Mouse (Mus musculus) MEL (cell line): ENCODE data around the gene Phlda3. TPM values are rescaled to one million over a fixed set of nuclear protein-coding genes. Genes with fewer than 3 reads are reported as not detected.

Experiments used
- DNase-seq: peaks from one replicate; pipeline ENCODE4 v3.0.0; 2011; ENCODE audit warnings: low read depth, low spot score
- H3K27ac ChIP-seq: 2 replicates; pipeline ENCODE4 v1.5.1; 2012; ENCODE audit warnings: low read depth, mild to moderate bottlenecking, control low read depth, low read length, moderate library complexity; ENCODE audit not compliant: control insufficient read depth
- H3K27me3 ChIP-seq, 2 experiments: fragments of 150-350 bp in 1 of 2; sonication (generic) in 1 of 2; 2 replicates each; pipeline ENCODE4 v1.6.1; 2012; ENCODE audit warnings: low read length in 2 of 2, mild to moderate bottlenecking in 2 of 2, improper control_type of control experiment in 1 of 2, moderate library complexity in 1 of 2; ENCODE audit not compliant: insufficient read depth in 2 of 2, control insufficient read depth in 1 of 2
- H3K36me3 ChIP-seq, 2 experiments: 2 replicates each; pipeline ENCODE4 v1.6.1; 2012 to 2014; ENCODE audit warnings: low read length in 2 of 2, improper control_type of control experiment in 1 of 2, inconsistent platforms in 1 of 2, mild to moderate bottlenecking in 1 of 2; ENCODE audit not compliant: insufficient read depth in 2 of 2, control insufficient read depth in 1 of 2
- H3K4me1 ChIP-seq, 2 experiments: fragments of 150-350 bp in 1 of 2; sonication (generic) in 1 of 2; 2 replicates each; pipeline ENCODE4 v1.6.1; 2012; ENCODE audit warnings: low read length in 2 of 2, improper control_type of control experiment in 1 of 2, mild to moderate bottlenecking in 1 of 2; ENCODE audit not compliant: insufficient read depth in 2 of 2, control insufficient read depth in 1 of 2
- H3K4me3 ChIP-seq, 2 experiments: fragments of 150-350 bp in 1 of 2; sonication (generic) in 1 of 2; 2 replicates each; pipeline ENCODE4 v1.5.1; 2012; ENCODE audit warnings: low read depth in 2 of 2, low read length in 2 of 2, mild to moderate bottlenecking in 2 of 2, moderate library complexity in 2 of 2, control low read depth in 1 of 2, improper control_type of control experiment in 1 of 2; ENCODE audit not compliant: control insufficient read depth in 1 of 2, insufficient read depth in 1 of 2
- H3K79me2 ChIP-seq: 2 replicates; pipeline ENCODE4 v1.6.1; 2012; ENCODE audit warnings: mild to moderate bottlenecking, low read length, moderate library complexity; ENCODE audit not compliant: control insufficient read depth, poor library complexity, insufficient read depth
- H3K9ac ChIP-seq: 2 replicates; pipeline ENCODE4 v1.6.1; 2012; ENCODE audit warnings: low read depth, mild to moderate bottlenecking, control low read depth, low read length, moderate library complexity; ENCODE audit not compliant: control insufficient read depth, poor library complexity, severe bottlenecking
- H3K9me3 ChIP-seq: fragments of 150-350 bp; sonication (generic); replicated peaks from 2 replicates; pipeline ENCODE4 v1.6.1; 2012; ENCODE audit warnings: mild to moderate bottlenecking, low read length, improper control_type of control experiment, moderate library complexity; ENCODE audit not compliant: insufficient read depth
- CHD1 ChIP-seq: IDR thresholded peaks from 2 replicates; pipeline ENCODE4 v1.6.1; 2012; ENCODE audit warnings: low read depth, mild to moderate bottlenecking, inconsistent platforms, low read length, improper control_type of control experiment
- CTCF ChIP-seq, 3 experiments: IDR thresholded peaks in 2 of 3; conservative IDR thresholded peaks in 1 of 3; 2 replicates each; pipeline ENCODE4 v1.5.1; 2011 to 2012; ENCODE audit warnings: low read length in 3 of 3, low read depth in 2 of 3, mild to moderate bottlenecking in 2 of 3, improper control_type of control experiment in 1 of 3, inconsistent platforms in 1 of 3, mixed read lengths in 1 of 3, moderate library complexity in 1 of 3; ENCODE audit not compliant: control insufficient read depth in 1 of 3, insufficient read depth in 1 of 3, poor library complexity in 1 of 3, severe bottlenecking in 1 of 3
- E2F4 ChIP-seq: IDR thresholded peaks from 2 replicates; pipeline ENCODE4 v1.6.1; 2011; ENCODE audit warnings: low read depth, low read length, improper control_type of control experiment, borderline replicate concordance
- ELF1 ChIP-seq: IDR thresholded peaks from 2 replicates; pipeline ENCODE4 v1.6.1; 2014; ENCODE audit warnings: low read depth, mild to moderate bottlenecking, inconsistent platforms, low read length, improper control_type of control experiment, moderate library complexity
- EP300 ChIP-seq, 2 experiments: IDR thresholded peaks; 2 replicates each; pipeline ENCODE4 v1.6.1; 2011; ENCODE audit warnings: improper control_type of control experiment in 2 of 2, low read length in 2 of 2, low read depth in 1 of 2, mild to moderate bottlenecking in 1 of 2
- ETS1 ChIP-seq: IDR thresholded peaks from 2 replicates; pipeline ENCODE4 v1.6.1; 2012; ENCODE audit warnings: low read depth, mild to moderate bottlenecking, inconsistent platforms, low read length, improper control_type of control experiment, moderate library complexity
- GABPA ChIP-seq: IDR thresholded peaks from 2 replicates; pipeline ENCODE4 v1.6.1; 2012; ENCODE audit warnings: low read depth, mild to moderate bottlenecking, inconsistent platforms, low read length, improper control_type of control experiment, moderate library complexity
- GATA1 ChIP-seq: IDR thresholded peaks from 2 replicates; pipeline ENCODE4 v1.6.1; 2011; ENCODE audit warnings: low read depth, low read length, improper control_type of control experiment
- HCFC1 ChIP-seq: IDR thresholded peaks from 2 replicates; pipeline ENCODE4 v1.6.1; 2012; ENCODE audit warnings: low read depth, mild to moderate bottlenecking, inconsistent platforms, low read length, improper control_type of control experiment, moderate library complexity
- JUND ChIP-seq: IDR thresholded peaks from 2 replicates; pipeline ENCODE4 v1.6.1; 2011; ENCODE audit warnings: low read depth, mild to moderate bottlenecking, improper control_type of control experiment, low read length
- KAT2A ChIP-seq: conservative IDR thresholded peaks from 2 replicates; pipeline ENCODE4 v1.6.1; 2012; ENCODE audit warnings: low read depth, low read length, improper control_type of control experiment, inconsistent platforms
- MAFK ChIP-seq: IDR thresholded peaks from 2 replicates; pipeline ENCODE4 v1.6.1; 2011; ENCODE audit warnings: low read depth, mild to moderate bottlenecking, low read length, improper control_type of control experiment, borderline replicate concordance
- MAX ChIP-seq: IDR thresholded peaks from 2 replicates; pipeline ENCODE4 v1.6.1; 2011; ENCODE audit warnings: low read length, improper control_type of control experiment
- MAZ ChIP-seq: IDR thresholded peaks from 2 replicates; pipeline ENCODE4 v1.6.1; 2012; ENCODE audit warnings: low read depth, mild to moderate bottlenecking, inconsistent platforms, low read length, improper control_type of control experiment
- MEF2A ChIP-seq: IDR thresholded peaks from 2 replicates; pipeline ENCODE4 v1.6.1; 2014; ENCODE audit warnings: low read depth, mild to moderate bottlenecking, inconsistent platforms, low read length, improper control_type of control experiment; ENCODE audit not compliant: poor library complexity, insufficient replicate concordance, severe bottlenecking; ENCODE audit errors: extremely low read depth
- MXI1 ChIP-seq: IDR thresholded peaks from 2 replicates; pipeline ENCODE4 v1.6.1; 2011; ENCODE audit warnings: mild to moderate bottlenecking, low read depth, low read length, improper control_type of control experiment
- MYB ChIP-seq: IDR thresholded peaks from 2 replicates; pipeline ENCODE4 v1.6.1; 2011; ENCODE audit warnings: mild to moderate bottlenecking, low read depth, low read length, improper control_type of control experiment
- MYC ChIP-seq: IDR thresholded peaks from 2 replicates; pipeline ENCODE4 v1.6.1; 2011; ENCODE audit warnings: low read depth, mild to moderate bottlenecking, low read length, improper control_type of control experiment, moderate library complexity
- NELFE ChIP-seq: IDR thresholded peaks from 2 replicates; pipeline ENCODE4 v1.6.1; 2011; ENCODE audit warnings: low read depth, low read length, improper control_type of control experiment
- NRF1 ChIP-seq: IDR thresholded peaks from 2 replicates; pipeline ENCODE4 v1.6.1; 2014; ENCODE audit warnings: low read depth, mild to moderate bottlenecking, inconsistent platforms, low read length, improper control_type of control experiment, moderate library complexity; ENCODE audit not compliant: poor library complexity, insufficient read depth, severe bottlenecking
- POLR2AphosphoS2 ChIP-seq: IDR thresholded peaks from 2 replicates; pipeline ENCODE4 v1.6.1; 2011; ENCODE audit warnings: low read length, improper control_type of control experiment
- POLR2AphosphoS5 ChIP-seq: IDR thresholded peaks from 2 replicates; pipeline ENCODE4 v1.6.1; 2012; ENCODE audit warnings: low read depth, borderline replicate concordance, mild to moderate bottlenecking, inconsistent platforms, low read length, moderate library complexity, mixed read lengths
- RCOR1 ChIP-seq: IDR thresholded peaks from 2 replicates; pipeline ENCODE4 v1.6.1; 2012; ENCODE audit warnings: low read depth, mild to moderate bottlenecking, inconsistent platforms, low read length, improper control_type of control experiment
- SIN3A ChIP-seq: IDR thresholded peaks from 2 replicates; pipeline ENCODE4 v1.6.1; 2012; ENCODE audit warnings: low read length, improper control_type of control experiment, inconsistent platforms
- SMC3 ChIP-seq: IDR thresholded peaks from 2 replicates; pipeline ENCODE4 v1.6.1; 2011; ENCODE audit warnings: low read depth, low read length, improper control_type of control experiment
- TAL1 ChIP-seq: IDR thresholded peaks from 2 replicates; pipeline ENCODE4 v1.6.1; 2012; ENCODE audit warnings: mild to moderate bottlenecking, inconsistent platforms, low read length, moderate library complexity, mixed read lengths
- TBP ChIP-seq: IDR thresholded peaks from 2 replicates; pipeline ENCODE4 v1.8.0; 2011; ENCODE audit warnings: low read depth, low read length, improper control_type of control experiment
- TCF12 ChIP-seq: IDR thresholded peaks from 2 replicates; pipeline ENCODE4 v1.6.1; 2014; ENCODE audit warnings: low read depth, mild to moderate bottlenecking, inconsistent platforms, low read length, improper control_type of control experiment, moderate library complexity
- UBTF ChIP-seq: IDR thresholded peaks from 2 replicates; pipeline ENCODE4 v1.6.1; 2012; ENCODE audit warnings: low read depth, mild to moderate bottlenecking, inconsistent platforms, low read length, improper control_type of control experiment, moderate library complexity, borderline replicate concordance; ENCODE audit not compliant: insufficient read depth
- USF1 ChIP-seq: IDR thresholded peaks from 2 replicates; pipeline ENCODE4 v1.6.1; 2014; ENCODE audit warnings: low read depth, mild to moderate bottlenecking, inconsistent platforms, low read length, improper control_type of control experiment, moderate library complexity
- USF2 ChIP-seq, 2 experiments: IDR thresholded peaks; 2 replicates each; pipeline ENCODE4 v1.6.1; 2011 to 2012; ENCODE audit warnings: improper control_type of control experiment in 2 of 2, low read length in 2 of 2, borderline replicate concordance in 1 of 2, inconsistent platforms in 1 of 2, low read depth in 1 of 2, mild to moderate bottlenecking in 1 of 2; ENCODE audit not compliant: insufficient read depth in 1 of 2
- ZC3H11A ChIP-seq: IDR thresholded peaks from 2 replicates; pipeline ENCODE4 v1.6.1; 2012; ENCODE audit warnings: low read depth, mild to moderate bottlenecking, inconsistent platforms, low read length, improper control_type of control experiment
- ZKSCAN1 ChIP-seq: IDR thresholded peaks from 2 replicates; pipeline ENCODE4 v1.6.1; 2012; ENCODE audit warnings: low read depth, mild to moderate bottlenecking, inconsistent platforms, low read length, improper control_type of control experiment, moderate library complexity
- ZMIZ1 ChIP-seq: IDR thresholded peaks from 2 replicates; pipeline ENCODE4 v1.6.1; 2012; ENCODE audit warnings: low read depth, mild to moderate bottlenecking, inconsistent platforms, low read length, improper control_type of control experiment, moderate library complexity
- ZNF384 ChIP-seq: IDR thresholded peaks from 2 replicates; pipeline ENCODE4 v1.6.1; 2012; ENCODE audit warnings: low read depth, mild to moderate bottlenecking, inconsistent platforms, low read length, improper control_type of control experiment
- polyA plus RNA-seq, 2 experiments: library from polyadenylated mRNA; stranded (reverse) in 1 of 2; unstranded in 1 of 2; fragments of >175 nt in 1 of 2; fragments of >200 nt in 1 of 2; gene quantifications; 2 replicates each; pipeline versions ENCODE4 v1.2.1 to v1.2.4; 2012; ENCODE audit warnings: low replicate concordance in 2 of 2, low read depth in 1 of 2; ENCODE audit not compliant: insufficient read length in 2 of 2, insufficient read depth in 1 of 2, missing spikeins in 1 of 2
- total RNA-seq: library from RNA; depleted of rRNA; stranded (reverse); fragments of 300-350 nt; gene quantifications from 2 replicates; pipeline ENCODE4 v1.2.3, GENCODE M21; 2012

The Phlda3 gene
- total and polyA plus RNA-seq, 3 experiments: 7.7 to 20.0 TPM; not detected in 1

DNA sequence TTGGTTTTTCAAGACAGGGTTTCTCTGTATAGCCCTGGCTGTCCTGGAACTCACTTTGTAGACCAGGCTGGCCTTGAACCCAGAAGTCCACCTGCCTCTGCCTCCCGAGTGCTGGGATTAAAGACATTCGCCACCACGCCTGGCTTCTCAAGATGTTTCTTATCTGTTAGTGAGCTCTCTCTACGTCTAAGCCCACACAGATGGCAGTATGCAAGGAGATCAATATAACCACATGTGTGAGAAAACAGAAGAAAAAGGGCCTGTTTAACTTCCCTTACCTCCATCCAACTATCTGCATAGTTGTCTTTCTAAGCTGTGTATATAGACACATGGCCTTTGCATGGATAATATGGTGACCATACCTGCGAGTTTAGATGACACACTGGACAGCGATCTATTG, 40.6 kb upstream of the Phlda3 start:
- peaks cover 1% of the 10 kb centered on the region; the same call in 1 of the 2 replicates for H3K79me2 ChIP-seq
- peaks cover 0 to 11% of the 10 kb centered on the region in 2 experiments; a peak in 2 of 4 replicates for H3K36me3 ChIP-seq
- no peak overlapping the region for H3K4me3 ChIP-seq
- no peak overlapping the region; the same call in 1 of the 2 replicates for H3K9ac ChIP-seq
- H3K27me3 ChIP-seq: no peaks in the 10 kb centered on the region
- peaks cover 5 to 26% of the 10 kb centered on the region in 2 experiments for H3K4me1 ChIP-seq
- peak; percentile 73 for DNase-seq
- H3K9me3 ChIP-seq: no peaks in the 10 kb centered on the region
- no peak for TF ChIP-seq ZC3H11A
- no peak for TF ChIP-seq ELF1
- TF ChIP-seq USF1: no peak
- TF ChIP-seq GABPA: no peak
- no peak for TF ChIP-seq USF2 (IDR thresholded peaks at IDR 0.05; ENCODE audit: borderline replicate concordance in 1 of 2, insufficient read depth in 1 of 2, low read depth in 1 of 2, low read length in 2 of 2)
- no peak for TF ChIP-seq ZNF384
- TF ChIP-seq MAX: no peak
- TF ChIP-seq SMC3: no peak
- TF ChIP-seq JUND: no peak
- TF ChIP-seq CTCF (IDR thresholded peaks at IDR 0.05 in 2 of 3, conservative IDR thresholded peaks at IDR 0.05 in 1 of 3; ENCODE audit: control insufficient read depth in 1 of 3, insufficient read depth in 1 of 3, low read depth in 2 of 3, low read length in 3 of 3, poor library complexity in 1 of 3, severe bottlenecking in 1 of 3): no peak
- TF ChIP-seq CHD1: no peak
- TF ChIP-seq MAFK: no peak
- TF ChIP-seq POLR2AphosphoS2: no peak
- no peak; the same call in 1 of the 2 replicates for TF ChIP-seq SIN3A
- no peak for TF ChIP-seq MEF2A
- no peak for TF ChIP-seq NELFE
- TF ChIP-seq E2F4: no peak
- no peak for TF ChIP-seq HCFC1
- TF ChIP-seq TBP: peak; percentile 84
- TF ChIP-seq GATA1: peak; percentile 31; the same call in 1 of the 2 replicates
- no peak for TF ChIP-seq UBTF
- no peak for TF ChIP-seq NRF1
- no peak for TF ChIP-seq ZKSCAN1
- TF ChIP-seq MYB: no peak
- no peak for TF ChIP-seq KAT2A
- no peak for TF ChIP-seq POLR2AphosphoS5
- TF ChIP-seq MXI1: no peak; the same call in 1 of the 2 replicates
- 0 out of 2 replicates have a peak, but pooled peaks have one; percentile 17 for TF ChIP-seq MYC
- no peak for TF ChIP-seq MAZ
- TF ChIP-seq EP300 (IDR thresholded peaks at IDR 0.05; ENCODE audit: low read depth in 1 of 2, low read length in 2 of 2): 0 out of 4 replicates have a peak, but pooled peaks of 1 of the 2 experiments have one; percentile 13
- peak; percentile 48; the same call in 1 of the 2 replicates for TF ChIP-seq ETS1
- TF ChIP-seq ZMIZ1: no peak
- no peak for TF ChIP-seq RCOR1
- peak; percentile 42; the same call in 1 of the 2 replicates for TF ChIP-seq TCF12
- peak; percentile 39 for TF ChIP-seq TAL1
- peak overlapping the region; percentile 59 for H3K27ac ChIP-seq
